Mouse (Mus musculus) lung, postnatal 25 days (tissue): ENCODE data around the gene Evc2.

Source experiments
- DNase-seq: peaks from one replicate; pipeline ENCODE4 v3.0.0; 2022; ENCODE audit warnings: low spot score

Gene Evc2

GRCm38 (mm10) chr5:37338288-37338687, at the start of gene Evc2:
Gene Evc2 (plus strand): TSS chr5:37338499.
- peak; percentile 36 for DNase-seq

- DNase-seq = peak; percentile 11
Measured at GRCm38 (mm10) chr5:37289236-37289635, 49.1 kb upstream of the Evc2 start.

- no peak for DNase-seq
Measured at GRCm38 (mm10) chr5:37290983-37291382, 47.3 kb upstream of the Evc2 start.

GRCm38 (mm10) chr5:37296717-37297116, 41.6 kb upstream of the Evc2 start:
- no peak for DNase-seq

GRCm38 (mm10) chr5:37298370-37298769, 39.9 kb upstream of the Evc2 start:
- no peak for DNase-seq

- no peak for DNase-seq
Measured at GRCm38 (mm10) chr5:37310026-37310425, 28.3 kb upstream of the Evc2 start.

GRCm38 (mm10) chr5:37312980-37313722, 25.1 kb upstream of the Evc2 start:
- DNase-seq = no peak

GRCm38 (mm10) chr5:37318715-37319114, 19.6 kb upstream of the Evc2 start:
- DNase-seq = no peak

- DNase-seq = no peak
Measured at GRCm38 (mm10) chr5:37320174-37320573, 18.1 kb upstream of the Evc2 start.

GRCm38 (mm10) chr5:37320761-37321160, 17.5 kb upstream of the Evc2 start:
- no peak for DNase-seq

- DNase-seq = no peak
Measured at GRCm38 (mm10) chr5:37326675-37327074, 11.6 kb upstream of the Evc2 start.

- no peak for DNase-seq
Measured at GRCm38 (mm10) chr5:37330449-37331132, 7.7 kb upstream of the Evc2 start.

- DNase-seq = no peak
Measured at GRCm38 (mm10) chr5:37331133-37331505, 7.2 kb upstream of the Evc2 start.

- DNase-seq = no peak
Measured at GRCm38 (mm10) chr5:37332066-37332465, 6.2 kb upstream of the Evc2 start.

GRCm38 (mm10) chr5:37335061-37335460, 3.2 kb upstream of the Evc2 start:
- no peak for DNase-seq

- DNase-seq = peak; percentile 31
Measured at GRCm38 (mm10) chr5:37336485-37337105, 1.7 kb upstream of the Evc2 start, which contains the start of gene Evc. Gene Evc (minus strand): TSS chr5:37336894.

GRCm38 (mm10) chr5:37337696-37338095, 603 bp upstream of the Evc2 start:
- no peak for DNase-seq

GRCm38 (mm10) chr5:37343962-37344361, 5.7 kb downstream of the Evc2 start:
- no peak for DNase-seq

GRCm38 (mm10) chr5:37351791-37352190, 13.5 kb downstream of the Evc2 start:
- DNase-seq = no peak

- peak; percentile 24 for DNase-seq
Measured at GRCm38 (mm10) chr5:37354385-37354784, 16.1 kb downstream of the Evc2 start.

GRCm38 (mm10) chr5:37356027-37356426, 17.7 kb downstream of the Evc2 start:
- no peak for DNase-seq

- no peak for DNase-seq
Measured at GRCm38 (mm10) chr5:37362618-37363017, 24.3 kb downstream of the Evc2 start.

GRCm38 (mm10) chr5:37363284-37363683, 25.0 kb downstream of the Evc2 start:
- no peak for DNase-seq
